Mouse (Mus musculus) intestine, embryonic 16.5 days (tissue): Measurements from ENCODE around the gene Arfrp1. TPM values are rescaled to one million over a fixed set of nuclear protein-coding genes. Genes with fewer than 3 reads are reported as not detected.

Experiments used
- ATAC-seq: fragments of 200-750 bp; cut with Nextera tagmentation; 2 replicates; pipeline ENCODE4 v1.8.0; 2017; ENCODE audit warnings: moderate TSS enrichment, moderate library complexity
- H3K27ac ChIP-seq: fragments of 300-500 bp; sonication (generic); 2 replicates; pipeline ENCODE4 v1.5.1; 2014; ENCODE audit warnings: mild to moderate bottlenecking, low read length
- H3K27me3 ChIP-seq: fragments of 300-500 bp; sonication (generic); replicated peaks from 2 replicates; pipeline ENCODE4 v1.6.1; 2014; ENCODE audit warnings: low read length, control low read depth, mixed read lengths; ENCODE audit not compliant: control insufficient read depth, insufficient read depth
- H3K36me3 ChIP-seq: fragments of 300-500 bp; sonication (generic); 2 replicates; pipeline ENCODE4 v1.6.1; 2014; ENCODE audit warnings: low read length, control low read depth; ENCODE audit not compliant: control insufficient read depth, insufficient read depth
- H3K4me1 ChIP-seq: fragments of 300-500 bp; sonication (generic); 2 replicates; pipeline ENCODE4 v1.6.1; 2014; ENCODE audit warnings: low read length, control low read depth, mixed read lengths; ENCODE audit not compliant: control insufficient read depth, insufficient read depth
- H3K4me2 ChIP-seq: fragments of 300-500 bp; sonication (generic); 2 replicates; pipeline ENCODE4 v1.6.1; 2014; ENCODE audit warnings: low read depth, low read length, control low read depth
- H3K4me3 ChIP-seq: fragments of 300-500 bp; sonication (generic); 2 replicates; pipeline ENCODE4 v1.5.1; 2014; ENCODE audit warnings: mild to moderate bottlenecking, low read length
- H3K9ac ChIP-seq: fragments of 300-500 bp; sonication (generic); 2 replicates; pipeline ENCODE4 v1.6.1; 2014; ENCODE audit warnings: low read depth, low read length
- H3K9me3 ChIP-seq: fragments of 300-500 bp; sonication (generic); 2 replicates; pipeline ENCODE4 v1.6.1; 2016; ENCODE audit warnings: low read length, control low read depth; ENCODE audit not compliant: control insufficient read depth
- WGBS: fragments of 180-500 bp; shearing (Covaris S2); extraction: QIAGEN DNeasy Blood & Tissue Kit; methylation state at CpG from one replicate; pipeline ENCODE4 v1.1.7; 2014; 5-methylcytosine and 5-hydroxymethylcytosine counted together
- polyA plus RNA-seq: library from polyadenylated mRNA; unstranded; fragments of >200 nt; fragmentation: Nextera tagmentation; extraction: Ambion mirVana; gene quantifications from 2 replicates; pipeline ENCODE4 v1.2.1, GENCODE M21; 2015

Arfrp1 gene
- 52.5 and 54.0 TPM in 2 replicates for polyA plus RNA-seq

- Histone ChIP-seq H3K4me3 (peak within 1 kb of the TSS; percentile 92), H3K4me2 (peak within 1 kb of the TSS; percentile 94), H3K9ac (peak within 1 kb of the TSS; percentile 92), H3K27me3 (no peaks in the 10 kb centered on the region), H3K9me3 (no peaks in the 10 kb centered on the region), H3K27ac (peak within 1 kb of the TSS; percentile 91), H3K4me1 (peaks cover 22% of the 10 kb centered on the region), H3K36me3 (peaks cover 9% of the 10 kb centered on the region)
- under 1% methylated on average over 71 of the region's 71 CpGs for WGBS
- peak; percentile 93 for ATAC-seq
Measured at GRCm38 (mm10) chr2:181364860-181365596, at the start of gene Arfrp1, which contains the start of gene Zgpat. Arfrp1 (minus strand) TSS chr2:181365404. Zgpat (plus strand) TSS chr2:181364928.

DNA sequence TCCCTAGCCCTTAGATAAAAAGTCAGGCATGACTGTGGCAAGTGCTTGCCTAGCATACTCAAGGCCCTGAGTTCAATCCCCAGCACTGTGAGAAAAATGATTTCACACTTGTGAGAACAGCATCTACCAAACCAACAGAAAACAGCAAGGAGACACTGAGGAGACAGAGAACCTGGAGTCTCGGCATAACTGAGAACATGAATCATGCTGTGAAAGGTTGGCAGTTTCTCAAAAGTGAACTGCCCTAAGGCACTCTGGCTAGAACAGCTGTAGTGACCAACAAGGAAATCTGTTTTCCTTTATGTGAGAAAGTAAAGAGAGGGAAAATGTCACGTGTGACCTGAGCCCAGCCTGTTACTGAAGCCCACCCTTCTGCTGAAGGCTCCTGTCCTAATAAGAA is 47.9 kb upstream of the Arfrp1 start:
- H3K4me2 ChIP-seq, result no peak overlapping the region
- no peaks in the 10 kb centered on the region for H3K4me1 ChIP-seq
- WGBS, result 62% methylated on average over 2 of the region's 2 CpGs
- no peak for ATAC-seq
- no peak overlapping the region for H3K27ac ChIP-seq
- H3K27me3 ChIP-seq, result no peaks in the 10 kb centered on the region
- no peak overlapping the region for H3K4me3 ChIP-seq
- no peaks in the 10 kb centered on the region for H3K36me3 ChIP-seq
- H3K9ac ChIP-seq, result no peak overlapping the region
- H3K9me3 ChIP-seq, result no peaks in the 10 kb centered on the region

GRCm38 (mm10) chr2:181410760-181411473 is 45.7 kb upstream of the Arfrp1 start:
- Histone ChIP-seq H3K27me3 (no peaks in the 10 kb centered on the region), H3K36me3 (no peaks in the 10 kb centered on the region), H3K4me3 (no peak overlapping the region), H3K9ac (no peak overlapping the region), H3K27ac (no peak overlapping the region), H3K4me1 (no peaks in the 10 kb centered on the region), H3K9me3 (no peaks in the 10 kb centered on the region), H3K4me2 (no peak overlapping the region)
- 0 out of 2 replicates have a peak, but pooled peaks have one; percentile 63 for ATAC-seq
- WGBS, result 49% methylated on average over 4 of the region's 4 CpGs

GRCm38 (mm10) chr2:181409643-181410042 is 44.4 kb upstream of the Arfrp1 start:
- Histone ChIP-seq H3K9me3 (no peaks in the 10 kb centered on the region), H3K36me3 (no peaks in the 10 kb centered on the region), H3K4me2 (no peak overlapping the region), H3K4me1 (no peaks in the 10 kb centered on the region), H3K4me3 (no peak overlapping the region), H3K9ac (no peak overlapping the region), H3K27me3 (no peaks in the 10 kb centered on the region), H3K27ac (no peak overlapping the region)
- WGBS, result 81% methylated on average over 7 of the region's 7 CpGs
- no peak for ATAC-seq

DNA sequence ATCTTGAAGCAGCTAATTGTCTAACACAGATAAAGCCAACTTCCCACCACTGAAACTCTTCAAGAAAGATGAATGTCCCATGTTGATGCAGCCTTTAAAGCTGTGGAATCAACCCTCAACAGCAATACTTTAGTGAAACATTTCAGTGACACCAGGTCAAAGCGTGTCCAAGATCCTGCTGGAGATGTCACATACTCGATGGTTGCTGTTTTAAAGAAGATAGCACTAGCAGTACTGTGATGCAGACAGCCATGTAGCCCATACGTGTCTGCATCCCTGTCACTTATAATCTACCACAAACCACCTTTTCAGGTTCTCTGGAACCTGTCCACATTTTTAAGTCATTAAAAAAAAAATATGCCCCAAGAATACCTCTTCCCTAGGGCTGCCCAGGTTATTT is 38.5 kb upstream of the Arfrp1 start:
- 89% methylated on average over 3 of the region's 3 CpGs for WGBS
- Histone ChIP-seq H3K9ac (no peak overlapping the region), H3K27ac (no peak overlapping the region), H3K4me2 (no peak overlapping the region), H3K9me3 (no peaks in the 10 kb centered on the region), H3K4me3 (no peak overlapping the region), H3K27me3 (no peaks in the 10 kb centered on the region), H3K36me3 (no peaks in the 10 kb centered on the region), H3K4me1 (no peaks in the 10 kb centered on the region)
- no peak for ATAC-seq

DNA sequence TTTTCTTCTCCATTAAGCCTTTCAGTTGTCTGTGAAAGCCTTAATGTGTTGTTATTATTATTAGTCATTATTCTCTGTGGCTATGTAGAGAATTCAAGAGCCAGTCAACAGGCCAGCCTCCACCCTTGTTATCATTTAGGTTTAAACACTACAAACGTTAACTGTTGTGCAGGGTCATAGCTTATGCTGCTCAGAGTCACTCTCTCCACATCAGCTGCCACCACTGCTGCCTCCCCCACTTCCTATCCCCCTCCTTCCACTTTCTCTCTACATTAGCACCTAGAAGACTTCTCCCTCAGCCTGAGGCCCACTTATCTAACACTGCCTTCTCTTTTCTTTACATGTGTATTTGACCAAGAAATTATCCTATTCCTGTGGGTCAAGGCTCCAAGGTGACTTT is 36.3 kb upstream of the Arfrp1 start:
- no peaks in the 10 kb centered on the region for H3K9me3 ChIP-seq
- no peaks in the 10 kb centered on the region for H3K4me1 ChIP-seq
- WGBS, result 16% methylated on average over 1 of the region's 1 CpGs
- H3K4me3 ChIP-seq, result no peak overlapping the region
- no peak overlapping the region for H3K27ac ChIP-seq
- H3K4me2 ChIP-seq, result no peak overlapping the region
- no peaks in the 10 kb centered on the region for H3K36me3 ChIP-seq
- no peak overlapping the region for H3K9ac ChIP-seq
- H3K27me3 ChIP-seq, result no peaks in the 10 kb centered on the region
- ATAC-seq, result no peak

GRCm38 (mm10) chr2:181397207-181397761 is 32.1 kb upstream of the Arfrp1 start:
- no peak overlapping the region for H3K4me2 ChIP-seq
- H3K36me3 ChIP-seq, result no peaks in the 10 kb centered on the region
- no peak overlapping the region for H3K4me3 ChIP-seq
- H3K9me3 ChIP-seq, result no peaks in the 10 kb centered on the region
- no peaks in the 10 kb centered on the region for H3K27me3 ChIP-seq
- no peak overlapping the region for H3K27ac ChIP-seq
- ATAC-seq, result no peak
- 64% methylated on average over 5 of the region's 5 CpGs for WGBS
- no peak overlapping the region for H3K9ac ChIP-seq
- H3K4me1 ChIP-seq, result no peaks in the 10 kb centered on the region

DNA sequence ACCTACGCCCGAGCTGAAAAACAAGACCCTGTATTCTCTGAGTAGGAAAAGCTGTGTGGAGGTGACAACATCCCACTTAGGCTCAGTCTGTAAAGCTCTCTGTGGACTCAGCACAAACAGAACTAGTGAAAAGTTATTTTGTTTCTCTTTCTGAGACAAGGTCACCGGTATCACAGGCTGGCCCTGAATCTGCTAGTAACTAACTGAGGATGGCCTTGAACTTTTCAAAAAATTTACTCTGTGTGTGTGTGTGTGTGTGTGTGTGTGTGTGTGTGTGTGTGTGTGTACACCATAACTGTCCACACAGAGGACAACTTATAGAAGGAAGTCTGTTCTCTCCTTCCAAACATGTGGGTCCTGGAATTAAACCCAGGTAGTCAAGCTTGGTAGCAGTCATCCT is 28.9 kb upstream of the Arfrp1 start:
- WGBS, result 92% methylated on average over 3 of the region's 3 CpGs
- Histone ChIP-seq H3K4me1 (no peaks in the 10 kb centered on the region), H3K9me3 (no peaks in the 10 kb centered on the region), H3K4me2 (no peak overlapping the region), H3K27ac (no peak overlapping the region), H3K4me3 (no peak overlapping the region), H3K36me3 (no peaks in the 10 kb centered on the region), H3K9ac (no peak overlapping the region), H3K27me3 (no peaks in the 10 kb centered on the region)
- no peak for ATAC-seq

- no peaks in the 10 kb centered on the region for H3K4me1 ChIP-seq
- H3K9ac ChIP-seq, result no peak overlapping the region
- 25% methylated on average over 4 of the region's 4 CpGs for WGBS
- no peak overlapping the region for H3K4me3 ChIP-seq
- no peaks in the 10 kb centered on the region for H3K9me3 ChIP-seq
- H3K27me3 ChIP-seq, result no peaks in the 10 kb centered on the region
- peak; percentile 87 for ATAC-seq
- H3K27ac ChIP-seq, result no peak overlapping the region
- H3K36me3 ChIP-seq, result no peaks in the 10 kb centered on the region
- H3K4me2 ChIP-seq, result no peak overlapping the region
Measured at GRCm38 (mm10) chr2:181392600-181393213, 27.5 kb upstream of the Arfrp1 start.
